Mouse (Mus musculus): ENCODE data around the gene Gas7. TPM values are rescaled to one million over a fixed set of nuclear protein-coding genes. Genes with fewer than 3 reads are reported as not detected.

Gene Gas7
- polyA plus RNA-seq, 1 experiment: 3.4 TPM

GRCm38 (mm10) chr11:67668460-67669007, 213.3 kb downstream of the Gas7 start:
- no peak for DNase-seq (ENCODE audit: low read depth, low spot score)
- 92% methylated on average over 3 of the region's 3 CpGs for WGBS

- 98% methylated on average over 6 of the region's 6 CpGs for WGBS
Observed at GRCm38 (mm10) chr11:67670031-67670430, 214.8 kb downstream of the Gas7 start.

GRCm38 (mm10) chr11:67672140-67672539, 216.9 kb downstream of the Gas7 start:
- 76% methylated on average over 5 of the region's 5 CpGs for WGBS

More at GRCm38 (mm10) chr11:67670031-67670430, 214.8 kb downstream of the Gas7 start:
- DNase-seq (ENCODE audit: low read depth, low spot score): no peak

GRCm38 (mm10) chr11:67675562-67676540, 220.6 kb downstream of the Gas7 start:
- DNase-seq (ENCODE audit: low read depth, low spot score): peak; percentile 25
- 64% methylated on average over 12 of the region's 12 CpGs for WGBS

More at GRCm38 (mm10) chr11:67672140-67672539, 216.9 kb downstream of the Gas7 start:
- no peak for DNase-seq (ENCODE audit: low read depth, low spot score)

- no peak for DNase-seq (ENCODE audit: low read depth, low spot score)
- 74% methylated on average over 5 of the region's 5 CpGs for WGBS
Observed at GRCm38 (mm10) chr11:67679300-67679699, 224.1 kb downstream of the Gas7 start.

- no peak for DNase-seq (ENCODE audit: low read depth, low spot score)
- WGBS: 75% methylated on average over 2 of the region's 2 CpGs
Observed at GRCm38 (mm10) chr11:67679930-67680329, 224.7 kb downstream of the Gas7 start.

GRCm38 (mm10) chr11:67681871-67682270, 226.6 kb downstream of the Gas7 start:
- 92% methylated on average over 3 of the region's 3 CpGs for WGBS
- no peak for DNase-seq (ENCODE audit: low read depth, low spot score)

- 91% methylated on average over 2 of the region's 2 CpGs for WGBS
- no peak for DNase-seq (ENCODE audit: low read depth, low spot score)
Observed at GRCm38 (mm10) chr11:67686109-67686508, 230.9 kb downstream of the Gas7 start.

GRCm38 (mm10) chr11:67694703-67695376, 239.6 kb downstream of the Gas7 start, which contains the start of gene Rcvrn:
Rcvrn (plus strand) TSS chr11:67695326.
- no peak for DNase-seq (ENCODE audit: low read depth, low spot score)
- WGBS: 74% methylated on average over 7 of the region's 7 CpGs

- 75% methylated on average over 4 of the region's 4 CpGs for WGBS
- DNase-seq (ENCODE audit: low read depth, low spot score): no peak
Observed at GRCm38 (mm10) chr11:67712976-67713375, 257.7 kb downstream of the Gas7 start.

GRCm38 (mm10) chr11:67715382-67715781, 260.1 kb downstream of the Gas7 start:
- no peak for DNase-seq (ENCODE audit: low read depth, low spot score)
- 87% methylated on average over 4 of the region's 4 CpGs for WGBS

- WGBS: 29% methylated on average over 5 of the region's 5 CpGs
- peak; percentile 54 for DNase-seq (ENCODE audit: low read depth, low spot score)
Observed at GRCm38 (mm10) chr11:67721485-67721884, 266.2 kb downstream of the Gas7 start.

- WGBS: 31% methylated on average over 7 of the region's 7 CpGs
- no peak for DNase-seq (ENCODE audit: low read depth, low spot score)
Observed at GRCm38 (mm10) chr11:67722399-67723156, 267.3 kb downstream of the Gas7 start.

- no peak for DNase-seq (ENCODE audit: low read depth, low spot score)
- 57% methylated on average over 8 of the region's 8 CpGs for WGBS
Observed at GRCm38 (mm10) chr11:67723231-67724013, 268.2 kb downstream of the Gas7 start.

- no peak for DNase-seq (ENCODE audit: low read depth, low spot score)
- WGBS: 73% methylated on average over 6 of the region's 6 CpGs
Observed at GRCm38 (mm10) chr11:67727095-67727494, 271.9 kb downstream of the Gas7 start.

- no peak for DNase-seq (ENCODE audit: low read depth, low spot score)
Observed at GRCm38 (mm10) chr11:67728726-67729125, 273.5 kb downstream of the Gas7 start.

GRCm38 (mm10) chr11:67731056-67731455, 275.8 kb downstream of the Gas7 start:
- no peak for DNase-seq (ENCODE audit: low read depth, low spot score)
- WGBS: 98% methylated on average over 2 of the region's 2 CpGs

GRCm38 (mm10) chr11:67733726-67734125, 278.5 kb downstream of the Gas7 start:
- 61% methylated on average over 1 of the region's 1 CpGs for WGBS
- no peak for DNase-seq (ENCODE audit: low read depth, low spot score)

GRCm38 (mm10) chr11:67734597-67734996, 279.4 kb downstream of the Gas7 start:
- no peak for DNase-seq (ENCODE audit: low read depth, low spot score)
- WGBS: 68% methylated on average over 3 of the region's 3 CpGs

Data from large intestine, adult 2 months (tissue).